Mouse (Mus musculus) thymus, postnatal 25 days (tissue): ENCODE measurements around the gene Wdr60.

Experiments
- DNase-seq: peaks from one replicate; pipeline ENCODE4 v3.0.0; 2022

The Wdr60 gene

DNA sequence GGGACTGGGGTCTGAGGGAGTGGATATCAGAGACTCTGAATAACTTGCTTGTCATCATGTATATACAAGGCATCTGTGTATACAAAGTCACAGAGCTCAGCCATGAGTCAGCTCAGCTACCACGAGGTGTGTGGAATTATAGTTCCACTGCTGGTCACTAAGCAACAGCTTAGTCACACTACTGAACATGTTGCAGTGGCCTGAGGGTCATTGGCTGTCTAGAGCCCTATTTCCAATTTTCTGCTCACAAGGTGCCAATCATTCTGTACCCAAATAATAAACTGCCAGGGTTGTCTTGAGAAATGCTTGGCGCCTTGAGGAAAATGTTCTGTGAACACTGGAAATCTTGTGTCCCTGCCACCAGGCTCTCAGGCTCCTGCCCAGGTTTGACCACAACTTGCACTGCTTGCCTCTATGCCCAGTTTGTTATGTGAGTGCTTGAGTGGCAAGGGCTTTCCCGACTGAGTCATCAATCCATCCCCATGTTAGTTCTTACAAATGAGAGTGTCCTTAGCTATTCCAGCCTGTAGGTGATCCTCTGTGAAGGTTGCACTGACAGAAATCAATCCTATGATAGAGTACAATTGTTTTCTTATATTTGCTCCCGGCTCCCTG lies 81.3 kb downstream of the Wdr60 start:
- no peak for DNase-seq

DNA sequence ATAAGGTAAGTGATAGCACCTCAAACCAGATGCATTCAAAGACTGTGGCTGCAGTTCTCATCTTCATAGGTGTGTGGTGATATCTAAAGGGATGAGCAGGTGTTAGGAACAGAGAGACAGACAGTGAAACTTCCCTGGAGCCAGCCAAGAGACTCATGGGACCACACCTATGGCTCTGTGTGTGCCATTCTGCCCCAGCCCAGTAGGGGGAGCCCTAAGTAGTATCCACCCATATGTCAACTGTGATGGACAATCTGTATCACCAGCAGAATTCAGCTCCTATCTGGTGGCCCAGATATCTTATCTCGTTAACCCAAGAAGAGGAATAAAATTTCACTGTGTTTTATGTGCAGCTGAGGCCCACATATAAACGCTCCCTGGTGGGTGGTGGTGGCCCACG lies 85.9 kb downstream of the Wdr60 start:
- DNase-seq = peak; percentile 61

- no peak for DNase-seq
These were observed 93.2 kb downstream of the Wdr60 start for GRCm38 (mm10) chr12:116169666-116170065.

GRCm38 (mm10) chr12:116165368-116165767 lies 97.5 kb downstream of the Wdr60 start:
- DNase-seq = no peak

GRCm38 (mm10) chr12:116159695-116160094 lies 103.1 kb downstream of the Wdr60 start:
- DNase-seq = no peak

GRCm38 (mm10) chr12:116159223-116159622 lies 103.6 kb downstream of the Wdr60 start:
- no peak for DNase-seq

DNA sequence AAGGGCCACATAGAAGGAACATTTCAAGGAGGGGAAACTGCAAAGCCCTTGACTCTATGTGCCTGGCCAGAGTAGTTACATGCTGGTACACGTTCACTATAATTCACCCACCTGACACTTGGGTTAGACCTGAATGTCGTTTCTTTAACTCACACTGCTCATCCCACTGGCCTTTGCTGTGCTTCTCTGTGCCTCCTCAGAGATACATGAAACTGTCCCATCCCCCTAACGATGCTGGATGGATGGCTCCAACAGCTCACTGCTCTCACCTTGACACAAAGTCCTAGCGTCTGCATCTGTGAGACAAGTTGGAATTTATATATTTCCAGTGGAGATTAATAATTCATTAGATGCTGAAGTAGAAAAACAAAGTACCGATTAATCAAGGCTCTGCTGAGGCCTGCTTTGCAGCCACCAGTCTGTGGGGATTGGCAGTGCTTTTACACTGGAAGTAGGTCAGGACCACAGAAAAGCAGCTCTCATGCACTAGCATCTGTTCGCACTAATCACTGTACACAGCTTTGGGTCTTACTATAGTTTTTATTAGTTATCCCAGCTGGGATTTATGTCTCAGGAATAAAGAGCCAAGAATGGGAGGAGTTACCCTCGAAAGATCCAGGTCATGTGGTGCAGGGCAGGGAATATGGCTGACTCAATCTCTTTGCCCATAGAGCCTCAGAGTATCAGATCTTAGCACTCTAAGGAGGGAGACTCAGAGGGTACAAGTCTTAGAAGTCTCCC lies 105.9 kb downstream of the Wdr60 start:
- DNase-seq = no peak
